Mouse (Mus musculus): Measurements from ENCODE around the gene Robo1. TPM values are rescaled to one million over a fixed set of nuclear protein-coding genes. Genes with fewer than 3 reads are reported as not detected.
"Not testable (repeated sequence)": the region's sequence is repeated elsewhere in the genome, so short reads cannot be mapped to it uniquely, and the experiment has no call there.

Robo1 gene
- polyA plus RNA-seq, 2 experiments from 2014 or later: not detected

GRCm38 (mm10) chr16:72444428-72445135 lies 136.5 kb downstream of the Robo1 start:
- ATAC-seq: no peak

DNA sequence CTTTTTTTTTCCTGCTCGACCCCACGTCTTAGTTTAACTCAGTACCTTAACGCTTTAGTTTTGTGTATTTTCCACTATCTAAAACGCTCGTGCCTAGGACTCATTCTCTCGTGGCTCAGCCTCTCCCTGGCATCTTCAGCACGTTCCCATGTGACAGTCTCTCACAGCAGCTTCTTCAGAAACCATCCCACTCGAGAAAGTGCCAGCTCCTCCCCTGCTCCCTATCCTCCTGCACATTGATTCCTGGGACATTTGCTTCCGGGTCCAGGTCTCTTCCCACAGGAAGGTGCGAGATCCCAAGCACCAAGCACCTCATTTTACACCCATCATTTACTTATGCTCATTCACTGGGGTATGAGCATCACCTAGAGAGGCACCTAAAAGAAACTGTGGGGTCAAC lies 150.0 kb downstream of the Robo1 start:
- ATAC-seq: no peak

DNA sequence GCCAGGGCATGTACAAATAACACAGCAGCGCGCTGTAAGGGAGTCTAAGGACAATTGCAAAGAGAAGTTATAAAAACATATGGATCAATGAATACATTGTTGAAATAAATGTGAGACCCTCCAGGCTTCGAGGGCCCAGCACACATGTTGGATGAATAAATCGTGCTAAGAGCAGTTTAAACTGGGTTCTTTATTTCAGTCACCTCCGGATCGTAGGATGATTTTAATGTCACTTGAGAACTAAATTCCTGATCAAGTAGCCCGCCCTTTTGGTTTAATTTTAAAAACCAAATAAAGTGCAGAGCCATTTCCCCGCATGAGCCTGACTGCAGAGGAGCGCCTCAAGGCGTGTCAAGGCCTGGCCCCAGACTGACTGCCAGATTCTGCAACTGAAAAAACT lies 150.5 kb downstream of the Robo1 start:
- no peak for ATAC-seq

DNA sequence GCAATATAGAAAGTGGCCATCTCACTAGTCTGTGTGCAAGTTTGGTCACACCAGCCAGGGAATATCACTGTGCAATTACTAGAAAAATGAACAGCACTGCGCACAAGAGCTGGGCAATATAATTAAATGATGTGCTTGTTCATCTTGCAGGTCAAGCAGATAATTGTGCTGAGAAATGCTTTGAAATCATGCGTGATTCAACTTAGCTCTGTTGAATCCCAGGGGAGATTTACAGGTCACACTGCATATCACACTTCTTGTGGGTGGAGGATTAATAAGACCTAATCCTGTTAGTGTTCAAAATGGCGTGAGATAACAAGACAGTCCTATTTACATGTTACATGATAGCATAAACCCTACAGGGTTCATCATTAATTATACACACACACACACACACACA lies 157.6 kb downstream of the Robo1 start:
- no peak for ATAC-seq

GRCm38 (mm10) chr16:72470037-72470673 lies 162.0 kb downstream of the Robo1 start:
- ATAC-seq: no peak

- ATAC-seq: no peak
Measured at GRCm38 (mm10) chr16:72510716-72511199, 202.7 kb downstream of the Robo1 start.

GRCm38 (mm10) chr16:72531337-72531736 lies 223.2 kb downstream of the Robo1 start:
- ATAC-seq: no peak

DNA sequence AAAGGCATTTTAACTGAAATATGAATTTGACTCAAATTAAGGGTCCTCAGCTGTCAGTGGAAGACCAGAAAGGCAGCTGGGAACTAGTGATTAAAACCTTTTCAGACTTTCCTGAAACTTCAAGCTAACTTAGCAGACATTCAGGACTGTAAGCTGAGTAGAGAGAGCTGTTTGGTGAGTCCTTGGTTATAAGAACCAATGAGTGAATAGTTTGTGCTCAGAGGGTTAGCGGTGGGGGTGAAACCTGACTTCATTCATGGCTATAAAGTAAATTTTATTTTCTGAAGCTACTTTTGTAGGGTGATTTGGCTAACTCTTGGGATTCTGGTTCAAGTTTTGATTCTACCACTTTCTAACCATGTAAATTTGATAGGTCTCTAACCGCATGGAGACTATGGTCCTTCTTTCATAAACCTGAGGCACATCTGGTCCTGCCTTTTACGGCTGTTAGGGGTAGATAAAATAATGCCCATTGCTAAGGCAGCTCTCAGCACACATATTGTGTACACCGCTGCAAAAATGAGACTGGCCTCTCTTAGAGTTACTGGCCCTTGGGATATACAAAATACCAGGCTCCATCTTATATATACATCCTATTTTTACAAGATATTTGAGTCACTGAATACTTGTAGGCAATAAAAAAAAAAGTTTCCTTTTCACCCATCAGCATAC lies 225.9 kb downstream of the Robo1 start:
- ATAC-seq: no peak

GRCm38 (mm10) chr16:72538171-72538570 lies 230.1 kb downstream of the Robo1 start:
- no peak for ATAC-seq

DNA sequence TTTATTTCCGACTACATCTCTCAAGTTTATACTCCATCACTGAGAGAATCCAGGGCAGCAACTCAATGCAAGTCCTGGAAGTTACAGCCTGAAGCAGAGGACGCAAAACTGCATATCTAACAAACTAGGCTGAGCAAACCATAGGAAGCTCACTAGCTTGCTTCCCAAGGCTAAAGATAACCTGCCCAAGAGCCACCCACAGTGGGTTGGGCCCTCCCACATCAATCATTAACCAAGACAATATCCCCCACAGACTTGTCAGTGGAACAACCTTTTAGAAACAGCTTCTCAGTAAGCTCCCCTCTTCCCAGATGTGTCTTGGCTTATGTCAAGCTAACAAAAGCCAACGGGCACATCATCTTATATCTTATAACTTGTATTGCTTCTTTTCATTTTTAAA lies 235.8 kb downstream of the Robo1 start:
- ATAC-seq: no peak

DNA sequence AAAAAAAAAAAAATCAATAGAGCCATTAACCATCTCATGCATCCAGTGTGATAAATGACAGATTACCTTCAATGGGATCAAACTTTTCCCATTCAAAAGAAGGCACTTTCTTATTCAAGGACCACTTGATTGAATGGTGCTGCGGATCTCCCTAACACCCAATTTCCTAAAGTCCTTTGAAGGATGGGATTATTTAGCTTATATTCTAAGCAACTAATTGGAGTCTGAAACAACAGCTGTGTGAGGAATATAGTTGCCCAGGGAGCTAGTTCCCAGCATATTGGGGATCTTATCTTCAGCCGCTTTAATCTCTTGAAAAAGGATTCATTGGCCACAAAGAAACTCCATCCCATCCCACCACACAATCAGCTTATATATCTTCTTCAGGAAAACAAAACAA lies 236.8 kb downstream of the Robo1 start:
- no peak for ATAC-seq

DNA sequence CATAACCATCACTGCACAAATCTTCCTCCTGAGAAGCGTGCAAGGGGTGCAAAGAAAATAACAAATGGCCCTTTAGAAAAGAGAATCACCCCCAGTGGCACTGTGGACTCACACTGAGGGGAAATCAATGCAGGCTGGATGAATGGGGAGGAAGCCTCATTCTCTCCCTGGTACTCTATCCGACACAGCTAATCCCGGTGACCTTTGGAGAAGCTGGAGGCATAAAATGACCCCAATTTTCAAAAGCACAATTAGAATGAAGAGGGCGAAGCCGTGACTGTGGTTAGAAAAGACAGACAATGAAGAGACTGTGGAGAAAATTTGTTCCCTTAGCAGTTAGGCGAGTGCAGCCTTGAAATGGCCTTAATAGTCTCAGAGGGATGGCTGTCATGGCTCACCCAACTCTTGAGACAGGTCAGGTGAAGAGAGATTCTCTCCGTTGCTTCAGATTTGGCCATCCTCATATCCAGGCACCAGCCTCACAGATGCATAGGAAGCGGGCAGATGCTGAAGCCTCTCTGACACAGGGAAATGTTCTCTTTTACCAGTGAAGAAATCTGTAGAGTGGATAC lies 243.7 kb downstream of the Robo1 start:
- ATAC-seq: no peak

- no peak for ATAC-seq
Measured at GRCm38 (mm10) chr16:72553713-72554112, 245.6 kb downstream of the Robo1 start.

DNA sequence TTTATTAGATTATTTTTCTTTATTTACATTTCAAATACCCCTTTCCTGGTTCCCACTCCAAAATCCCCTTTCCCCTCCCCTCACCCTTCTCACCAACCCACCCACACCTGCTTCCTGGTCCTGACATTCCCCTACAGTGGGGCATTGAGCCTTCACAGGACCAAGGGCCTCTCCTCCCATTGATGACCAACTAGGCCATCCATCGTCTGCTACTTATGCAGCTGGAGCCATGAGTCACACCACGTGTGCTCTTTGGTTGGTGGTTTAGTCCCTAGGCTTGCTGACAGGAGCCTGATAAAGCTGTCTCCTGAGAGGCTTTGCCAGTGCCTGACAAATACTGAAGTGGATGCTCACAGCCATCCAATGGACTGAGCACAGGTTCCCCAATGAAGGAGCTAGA lies 254.0 kb downstream of the Robo1 start:
- ATAC-seq: not testable (repeated sequence)

GRCm38 (mm10) chr16:72563196-72563963 lies 255.3 kb downstream of the Robo1 start:
- ATAC-seq: no peak

DNA sequence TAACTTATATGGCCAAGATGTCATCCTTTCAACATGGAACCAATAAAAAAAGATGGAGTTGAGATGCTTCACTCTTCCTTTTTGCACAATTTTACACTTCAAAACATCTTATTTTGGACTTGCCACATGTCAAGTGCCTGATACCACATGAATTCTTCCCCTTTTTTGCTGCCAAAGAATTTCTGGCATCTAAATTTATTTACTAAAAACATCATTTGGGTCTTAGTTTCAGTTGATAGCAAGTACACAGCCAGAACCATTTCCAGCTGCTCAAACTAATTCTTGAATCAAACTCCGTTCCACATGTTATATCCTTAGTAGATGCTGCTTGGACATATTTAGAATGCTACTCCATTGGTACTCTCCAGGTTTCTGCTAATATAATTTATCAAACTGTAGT lies 267.1 kb downstream of the Robo1 start:
- ATAC-seq: no peak

GRCm38 (mm10) chr16:72576956-72577355 lies 268.9 kb downstream of the Robo1 start:
- no peak for ATAC-seq

DNA sequence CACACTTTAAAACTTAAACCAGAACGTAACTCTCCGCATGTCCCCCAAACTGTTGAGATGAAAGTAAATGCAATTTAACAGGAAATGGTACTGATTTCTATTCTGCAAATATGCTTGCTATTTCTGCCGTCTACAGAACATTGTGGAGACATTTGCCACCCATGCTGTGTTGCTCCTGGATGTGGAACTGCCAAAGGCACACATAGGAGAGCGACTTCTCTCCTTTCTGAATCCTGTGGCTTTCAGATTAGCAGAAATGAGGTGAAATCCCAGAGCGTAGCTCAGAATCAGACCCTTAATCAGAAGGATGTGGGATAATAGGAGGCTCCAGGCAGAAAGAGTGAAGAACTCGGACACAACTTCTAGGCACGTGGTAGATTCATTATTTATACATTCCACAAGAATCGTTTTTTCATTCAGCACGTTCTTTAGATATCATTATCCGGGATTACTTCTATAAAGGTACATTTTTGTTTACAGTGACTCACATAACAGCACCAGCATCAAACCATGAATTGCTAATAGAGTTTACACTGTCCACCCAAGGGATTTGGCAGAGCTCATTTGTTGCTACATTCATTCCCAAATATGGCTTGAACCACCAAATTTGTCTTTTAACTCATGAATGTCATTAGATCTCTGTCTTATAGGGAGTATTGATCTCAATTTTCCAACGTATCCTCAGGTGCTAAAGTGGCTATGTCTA lies 276.5 kb downstream of the Robo1 start:
- no peak for ATAC-seq

GRCm38 (mm10) chr16:72585160-72585813 lies 277.2 kb downstream of the Robo1 start:
- ATAC-seq: no peak

- no peak for ATAC-seq
Measured at GRCm38 (mm10) chr16:72587376-72588072, 279.4 kb downstream of the Robo1 start.
